Mouse (Mus musculus): ENCODE measurements at regions not wholly inside any gene's neighbourhood (a gene's known extent, or its start where the extent isn't known, plus 50 kb on each side); places are given as distances from the start of the nearest gene placed in this dataset.

DNA sequence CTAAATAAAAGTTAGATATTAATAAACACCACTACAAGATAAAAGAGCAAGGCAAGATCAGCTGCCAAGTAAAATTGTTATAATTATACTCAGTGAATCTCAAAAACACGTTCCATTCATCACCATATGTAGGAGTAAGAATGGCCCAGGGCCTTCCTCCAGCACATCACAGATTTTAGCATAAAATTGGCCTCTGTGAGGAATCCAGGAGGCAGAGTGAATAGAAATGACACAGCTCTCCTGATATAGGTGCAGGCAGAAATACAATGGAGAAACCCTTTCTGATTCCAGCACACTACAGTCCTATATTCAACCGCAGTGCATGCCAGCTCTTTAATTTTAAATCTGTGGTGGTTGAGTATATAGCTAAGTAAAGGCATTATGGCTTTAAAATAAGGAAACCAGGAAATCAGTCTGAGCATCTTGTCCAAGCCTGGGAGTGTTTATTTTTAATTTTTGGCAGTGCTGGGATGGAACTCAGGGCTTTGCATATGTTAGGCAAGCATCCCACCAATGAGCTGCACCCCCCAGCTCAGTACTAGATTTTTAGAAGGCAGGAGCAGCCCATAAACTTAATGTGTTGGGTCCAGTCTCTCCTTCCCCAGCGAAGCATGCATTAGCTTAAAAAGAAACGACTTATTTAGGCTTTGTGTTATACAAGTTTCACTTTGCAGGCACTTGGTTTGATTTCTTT is 158.3 kb upstream of the Ptprz1 start:
- TF ChIP-seq POLR2A (IDR thresholded peaks at IDR 0.05; ENCODE audit: control insufficient read depth, low read depth, low read length) (no peak), CTCF (IDR thresholded peaks at IDR 0.05; ENCODE audit: control insufficient read depth, insufficient read depth, insufficient replicate concordance, low read depth, low read length) (no peak)
- H3K4me3 ChIP-seq (ENCODE audit: control insufficient read depth, low read depth, low read length), result no peak overlapping the region
- H3K4me1 ChIP-seq (ENCODE audit: control insufficient read depth, insufficient read depth, low read length), result no peaks in the 10 kb centered on the region
- no peaks in the 10 kb centered on the region for H3K27me3 ChIP-seq (ENCODE audit: control insufficient read depth, insufficient read depth, low read length)
- no peaks in the 10 kb centered on the region for H3K36me3 ChIP-seq (ENCODE audit: control insufficient read depth, insufficient read depth, low read length)
- no peak overlapping the region for H3K27ac ChIP-seq (ENCODE audit: control insufficient read depth, insufficient read depth, low read depth, low read length)

DNA sequence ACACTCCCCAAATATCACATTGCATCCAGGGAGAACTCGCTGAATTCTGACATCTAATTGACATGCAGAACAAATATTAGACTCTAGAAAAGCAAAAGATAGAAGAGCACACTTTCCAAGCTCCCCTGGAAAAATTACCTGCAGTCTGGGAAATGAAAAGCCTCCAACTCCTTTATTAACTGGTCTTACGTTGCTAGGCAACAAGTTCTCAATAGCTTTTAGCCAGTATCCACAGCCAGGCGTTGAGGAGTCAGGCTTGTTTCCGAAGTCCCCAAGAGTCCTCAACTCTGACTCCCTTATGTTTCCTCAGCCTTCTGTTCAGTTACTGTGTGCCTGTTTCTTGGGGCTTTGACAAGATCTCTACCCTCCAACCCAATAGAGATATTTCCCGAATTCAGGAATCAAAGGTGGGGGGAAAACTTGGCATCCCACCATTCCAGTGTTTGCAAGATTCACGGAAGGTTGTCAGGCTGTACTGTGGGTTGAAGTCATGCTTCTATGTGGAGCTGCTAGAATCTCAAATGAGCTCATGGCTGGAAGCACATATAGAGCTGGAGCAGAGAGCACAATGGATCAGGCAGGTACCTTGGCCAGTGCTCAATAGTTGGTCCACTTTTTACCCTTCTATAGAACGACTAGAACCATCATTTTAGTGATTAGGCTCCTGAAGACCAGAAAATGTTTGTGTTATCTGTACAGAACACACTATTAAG is 159.0 kb upstream of the Ptprz1 start:
- Histone ChIP-seq H3K36me3 (ENCODE audit: control insufficient read depth, insufficient read depth, low read length) (no peaks in the 10 kb centered on the region), H3K4me1 (ENCODE audit: control insufficient read depth, insufficient read depth, low read length) (no peaks in the 10 kb centered on the region), H3K27ac (ENCODE audit: control insufficient read depth, insufficient read depth, low read depth, low read length) (no peak overlapping the region), H3K27me3 (ENCODE audit: control insufficient read depth, insufficient read depth, low read length) (no peaks in the 10 kb centered on the region), H3K4me3 (ENCODE audit: control insufficient read depth, low read depth, low read length) (no peak overlapping the region)
- TF ChIP-seq POLR2A (IDR thresholded peaks at IDR 0.05; ENCODE audit: control insufficient read depth, low read depth, low read length), result no peak

DNA sequence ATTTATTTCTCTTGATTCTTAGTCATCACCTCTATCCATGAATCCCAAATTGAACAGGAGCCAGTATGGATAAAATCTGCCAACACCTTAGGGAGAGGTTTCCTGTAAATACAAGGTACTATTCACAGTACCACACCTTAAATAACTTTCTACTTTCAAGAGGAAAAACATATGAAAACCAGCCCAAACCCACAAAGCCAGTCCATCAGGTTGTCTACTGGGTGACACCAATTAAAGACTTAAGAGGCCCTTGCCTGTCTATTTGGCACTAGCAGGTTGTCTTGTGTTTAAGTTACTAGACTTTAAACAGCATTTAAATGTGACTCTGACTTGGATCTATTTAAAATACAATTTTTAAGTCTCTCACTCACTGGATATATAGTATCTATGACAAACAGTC is 177.1 kb upstream of the Ptprz1 start:
- Histone ChIP-seq H3K27ac (ENCODE audit: control insufficient read depth, insufficient read depth, low read depth, low read length) (no peak overlapping the region), H3K4me3 (ENCODE audit: control insufficient read depth, low read depth, low read length) (no peak overlapping the region), H3K36me3 (ENCODE audit: control insufficient read depth, insufficient read depth, low read length) (no peaks in the 10 kb centered on the region), H3K27me3 (ENCODE audit: control insufficient read depth, insufficient read depth, low read length) (no peaks in the 10 kb centered on the region), H3K4me1 (ENCODE audit: control insufficient read depth, insufficient read depth, low read length) (no peaks in the 10 kb centered on the region)
- no peak for TF ChIP-seq POLR2A (IDR thresholded peaks at IDR 0.05; ENCODE audit: control insufficient read depth, low read depth, low read length)
- TF ChIP-seq CTCF (IDR thresholded peaks at IDR 0.05; ENCODE audit: control insufficient read depth, insufficient read depth, insufficient replicate concordance, low read depth, low read length), result no peak

DNA sequence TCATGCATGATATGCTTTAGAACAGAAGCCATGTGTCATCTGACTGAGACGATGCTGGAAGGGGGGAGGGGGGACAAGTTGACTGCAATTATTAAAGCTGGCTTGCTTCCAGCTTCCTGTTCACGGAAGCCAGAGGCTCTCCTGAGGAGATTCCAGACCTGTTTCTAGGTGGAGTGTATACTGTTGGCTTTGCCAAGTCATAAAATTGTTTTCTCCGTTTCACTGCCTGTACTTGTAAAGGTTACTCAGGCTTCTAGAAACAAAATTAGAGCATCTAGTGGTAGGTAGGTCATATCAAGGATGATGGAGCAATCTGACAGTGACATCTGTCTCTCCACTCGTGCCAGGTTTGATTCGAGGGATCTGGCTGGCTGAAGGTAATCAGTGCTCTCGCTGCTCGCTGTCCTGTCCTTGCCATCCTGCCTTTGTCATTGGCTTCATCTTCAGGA is 186.6 kb upstream of the Ptprz1 start:
- Histone ChIP-seq H3K4me1 (ENCODE audit: control insufficient read depth, insufficient read depth, low read length) (no peaks in the 10 kb centered on the region), H3K27ac (ENCODE audit: control insufficient read depth, insufficient read depth, low read depth, low read length) (no peak overlapping the region), H3K4me3 (ENCODE audit: control insufficient read depth, low read depth, low read length) (no peak overlapping the region), H3K36me3 (ENCODE audit: control insufficient read depth, insufficient read depth, low read length) (no peaks in the 10 kb centered on the region), H3K27me3 (ENCODE audit: control insufficient read depth, insufficient read depth, low read length) (no peaks in the 10 kb centered on the region)
- no peak for TF ChIP-seq POLR2A (IDR thresholded peaks at IDR 0.05; ENCODE audit: control insufficient read depth, low read depth, low read length)

DNA sequence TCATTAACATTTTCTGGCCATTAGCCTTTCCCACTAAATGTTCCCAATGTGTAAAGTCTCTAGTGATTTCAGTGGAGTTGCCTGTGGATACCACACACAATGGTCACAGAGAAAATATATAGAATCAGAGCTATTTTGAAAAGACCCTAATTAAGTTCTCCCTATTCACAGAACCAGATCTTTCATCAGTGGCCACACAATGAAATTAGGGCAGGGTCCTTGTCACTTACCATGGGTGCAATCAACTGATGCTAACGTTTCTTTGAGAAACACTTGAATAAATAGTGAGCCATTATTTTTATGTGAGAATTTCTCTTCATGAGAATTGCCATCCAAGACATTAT is 200.7 kb upstream of the Ptprz1 start:
- no peaks in the 10 kb centered on the region for H3K4me1 ChIP-seq (ENCODE audit: control insufficient read depth, insufficient read depth, low read length)
- no peak overlapping the region for H3K27ac ChIP-seq (ENCODE audit: control insufficient read depth, insufficient read depth, low read depth, low read length)
- H3K36me3 ChIP-seq (ENCODE audit: control insufficient read depth, insufficient read depth, low read length), result no peaks in the 10 kb centered on the region
- no peak for TF ChIP-seq CTCF (IDR thresholded peaks at IDR 0.05; ENCODE audit: control insufficient read depth, insufficient read depth, insufficient replicate concordance, low read depth, low read length)
- H3K27me3 ChIP-seq (ENCODE audit: control insufficient read depth, insufficient read depth, low read length), result no peaks in the 10 kb centered on the region
- H3K4me3 ChIP-seq (ENCODE audit: control insufficient read depth, low read depth, low read length), result no peak overlapping the region

DNA sequence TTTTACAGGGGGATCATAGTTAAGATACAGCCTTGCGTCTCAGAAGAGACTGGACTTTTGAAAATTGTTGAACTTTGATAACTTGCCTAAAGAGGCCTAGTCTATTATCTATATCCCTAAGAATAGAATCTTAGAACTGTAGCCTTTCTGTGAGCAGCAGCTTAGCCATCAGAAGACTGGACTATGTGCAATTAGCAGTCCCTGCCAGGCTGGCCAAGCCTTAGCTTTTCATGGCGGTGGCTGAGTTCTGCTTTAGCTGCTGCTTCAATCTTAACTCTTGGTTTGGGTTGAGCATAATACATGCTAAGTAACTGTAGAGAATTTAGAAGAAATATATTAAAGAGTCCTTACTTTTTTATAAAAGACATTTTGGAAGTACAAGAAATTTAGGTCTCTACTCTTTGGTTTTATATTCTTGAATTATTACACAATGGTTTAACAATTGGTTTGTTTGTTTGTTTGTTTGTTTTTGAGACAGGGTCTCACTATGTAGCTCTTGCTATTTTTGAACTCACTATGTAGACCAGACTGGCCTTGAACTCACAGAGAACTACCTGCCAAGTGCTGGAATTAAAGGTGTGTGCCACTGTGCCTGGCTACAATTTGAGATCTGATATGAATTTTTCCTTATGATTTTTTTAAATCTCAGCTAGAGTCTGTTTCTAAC is 201.2 kb upstream of the Ptprz1 start:
- TF ChIP-seq POLR2A (IDR thresholded peaks at IDR 0.05; ENCODE audit: control insufficient read depth, low read depth, low read length) (no peak), CTCF (IDR thresholded peaks at IDR 0.05; ENCODE audit: control insufficient read depth, insufficient read depth, insufficient replicate concordance, low read depth, low read length) (no peak)
- Histone ChIP-seq H3K4me1 (ENCODE audit: control insufficient read depth, insufficient read depth, low read length) (no peaks in the 10 kb centered on the region), H3K4me3 (ENCODE audit: control insufficient read depth, low read depth, low read length) (no peak overlapping the region), H3K27ac (ENCODE audit: control insufficient read depth, insufficient read depth, low read depth, low read length) (no peak overlapping the region), H3K27me3 (ENCODE audit: control insufficient read depth, insufficient read depth, low read length) (no peaks in the 10 kb centered on the region), H3K36me3 (ENCODE audit: control insufficient read depth, insufficient read depth, low read length) (no peaks in the 10 kb centered on the region)

DNA sequence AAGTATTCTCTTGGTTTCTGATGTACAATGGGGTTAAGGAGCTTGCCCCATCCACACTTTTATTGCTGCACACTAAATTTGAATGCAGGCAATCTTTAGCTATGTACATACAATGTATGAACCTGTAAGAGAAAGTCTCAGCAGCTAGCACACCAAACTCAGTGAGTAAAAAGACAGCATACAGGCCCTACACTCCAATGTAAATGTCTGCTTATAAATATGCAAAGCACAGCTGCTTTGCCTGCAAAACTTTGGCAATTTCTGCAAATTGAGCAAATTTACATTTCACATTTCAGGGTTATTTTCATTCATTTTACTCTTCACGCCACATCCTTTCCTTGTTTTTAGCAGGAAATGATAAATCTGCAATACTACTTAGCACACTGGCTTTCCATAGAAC is 203.8 kb upstream of the Ptprz1 start:
- no peak overlapping the region for H3K4me3 ChIP-seq (ENCODE audit: control insufficient read depth, low read depth, low read length)
- no peaks in the 10 kb centered on the region for H3K4me1 ChIP-seq (ENCODE audit: control insufficient read depth, insufficient read depth, low read length)
- no peak overlapping the region for H3K27ac ChIP-seq (ENCODE audit: control insufficient read depth, insufficient read depth, low read depth, low read length)
- TF ChIP-seq CTCF (IDR thresholded peaks at IDR 0.05; ENCODE audit: control insufficient read depth, insufficient read depth, insufficient replicate concordance, low read depth, low read length) (no peak), POLR2A (IDR thresholded peaks at IDR 0.05; ENCODE audit: control insufficient read depth, low read depth, low read length) (no peak)
- H3K27me3 ChIP-seq (ENCODE audit: control insufficient read depth, insufficient read depth, low read length), result no peaks in the 10 kb centered on the region
- H3K36me3 ChIP-seq (ENCODE audit: control insufficient read depth, insufficient read depth, low read length), result no peaks in the 10 kb centered on the region

All from testis, adult 2 months (tissue).